28 mouse cellular contexts compared by ENCODE assay signal in the genomic region with DNA sequence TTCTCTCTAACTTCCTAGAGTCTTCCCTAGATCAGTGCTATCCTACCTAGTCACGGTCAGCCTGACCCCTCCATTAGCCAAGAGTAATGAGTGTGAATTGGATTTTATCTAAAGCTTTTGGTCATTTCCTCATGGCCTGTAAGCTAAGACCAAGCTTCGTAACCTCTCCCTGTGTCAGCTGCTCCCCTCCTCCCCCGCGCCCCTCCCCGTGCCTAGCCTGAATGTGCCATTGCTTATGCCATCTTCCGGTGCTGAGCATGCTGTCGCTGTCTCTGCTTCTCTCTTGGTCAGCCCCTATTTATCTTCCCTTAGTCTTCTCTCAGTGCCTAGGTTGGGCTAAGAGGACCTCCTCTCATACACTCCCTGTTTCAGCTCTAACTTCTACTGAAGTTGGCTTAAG. TPM values are rescaled to one million over a fixed set of nuclear protein-coding genes. Genes with fewer than 3 reads are reported as not detected.
DNase-seq lines count a peak whose midpoint lies in the region; ATAC-seq lines count a peak whose summit lies in the region.
"Had no signal": no experiment of that assay in that cellular context is flagged by ENCODE, and none has a peak within 500 bp of the region (broad histone marks: within the 10 kb centered on the region; RNA-seq: fewer than 3 reads in every experiment).

No protein-coding gene starts in this region.

- ATAC-seq in lung, embryonic 16.5 days (ENCODE audit: low read depth), result no peak
- ATAC-seq: forebrain, embryonic 14.5 days; forebrain, postnatal 0 days; hindbrain, postnatal 0 days; Patski had no signal

- H3K9me3 ChIP-seq in lung, embryonic 16.5 days (ENCODE audit: control insufficient read depth, low read length), result no peaks in the 10 kb centered on the region
- H3K9me3 ChIP-seq: embryonic facial prominence, embryonic 12.5 days; embryonic facial prominence, embryonic 15.5 days; G1E; heart, embryonic 10.5 days; heart, embryonic 13.5 days had no signal

- H3K9ac ChIP-seq in lung, embryonic 16.5 days (ENCODE audit: low read length), result no peak overlapping the region
- H3K9ac ChIP-seq: embryonic facial prominence, embryonic 12.5 days; embryonic facial prominence, embryonic 15.5 days; forebrain, postnatal 0 days; heart, embryonic 13.5 days; hindbrain, embryonic 14.5 days had no signal

- 0 out of 2 replicates have a peak, but pooled peaks cover 5% of the 10 kb centered on the region for H3K36me3 ChIP-seq in lung, embryonic 16.5 days (ENCODE audit: control insufficient read depth, insufficient read depth, low read length)

- H3K27ac ChIP-seq in lung, embryonic 16.5 days (ENCODE audit: low read length), result peak overlapping the region; percentile 20; the same call in 1 of the 2 replicates
- H3K27ac ChIP-seq: embryonic facial prominence, embryonic 12.5 days; embryonic facial prominence, embryonic 15.5 days; heart, adult 2 months; heart, embryonic 10.5 days; heart, embryonic 13.5 days; hindbrain, embryonic 14.5 days; hindbrain, postnatal 0 days had no signal

- no peaks in the 10 kb centered on the region for H3K27me3 ChIP-seq in lung, embryonic 16.5 days (ENCODE audit: control insufficient read depth, insufficient read depth, low read depth, low read length)
- H3K27me3 ChIP-seq: CH12.LX; embryonic facial prominence, embryonic 12.5 days; embryonic facial prominence, embryonic 15.5 days; heart, embryonic 13.5 days; Patski had no signal

- DNase-seq in kidney, postnatal 10 days, result peak; percentile 18
- DNase-seq in kidney, adult 18-20 months, result no peak
- no peak for DNase-seq in lung, postnatal 36 days
- peak; percentile 53 for DNase-seq in testis, postnatal 10 days (ENCODE audit: low spot score)
- DNase-seq in testis, postnatal 14 days (ENCODE audit: low spot score), result no peak
- DNase-seq: adrenal gland, postnatal 10 days; adrenal gland, postnatal 36 days; B cell, adult 2 months; cerebellum, adult 11 months; cerebellum, adult 2 months; cerebellum, adult 9-11 months; cerebellum, postnatal 25 days; forebrain, postnatal 0 days; gastrocnemius, postnatal 36 days; heart, adult 2 months; heart, postnatal 14 days; heart, postnatal 4 days had no signal

- 74% methylated on average over 7 of the region's 7 CpGs for WGBS in lung, embryonic 16.5 days

- H3K4me1 ChIP-seq in lung, embryonic 16.5 days (replicated peaks; ENCODE audit: control insufficient read depth, insufficient read depth, low read length), result no peaks in the 10 kb centered on the region
- H3K4me1 ChIP-seq: embryonic facial prominence, embryonic 12.5 days; embryonic facial prominence, embryonic 15.5 days had no signal

- no peak overlapping the region for H3K4me2 ChIP-seq in lung, embryonic 16.5 days (ENCODE audit: low read depth, low read length)
- H3K4me2 ChIP-seq: embryonic facial prominence, embryonic 12.5 days; embryonic facial prominence, embryonic 15.5 days; heart, embryonic 13.5 days; hindbrain, embryonic 14.5 days had no signal

- no peak overlapping the region for H3K4me3 ChIP-seq in lung, embryonic 16.5 days (ENCODE audit: low read length)
- H3K4me3 ChIP-seq: embryonic facial prominence, embryonic 12.5 days; embryonic facial prominence, embryonic 15.5 days; heart, adult 2 months; heart, embryonic 10.5 days; heart, embryonic 13.5 days had no signal

RNA-seq across cellular contexts. Expression of gene Fkbp14, which starts 22.4 kb away (rescaled TPM):
- polyA plus RNA-seq in lung, embryonic 16.5 days (2015; fragmentation: Nextera tagmentation; extraction: Ambion mirVana), result 25.0 and 25.4 TPM in 2 replicates

RNA-seq across cellular contexts. Expression of gene Plekha8, which starts 24.6 kb away (rescaled TPM):
- 6.5 and 7.1 TPM in 2 replicates for polyA plus RNA-seq in lung, embryonic 16.5 days (2015; fragmentation: Nextera tagmentation; extraction: Ambion mirVana)

RNA-seq across cellular contexts. Expression of gene Scrn1, which starts 53.2 kb away (rescaled TPM):
- polyA plus RNA-seq in lung, embryonic 16.5 days (2015; fragmentation: Nextera tagmentation; extraction: Ambion mirVana), result 2.7 TPM in 2 replicates
- polyA plus RNA-seq: G1E had no signal

Comparison
In these comparisons a context has a peak if more than half of its experiments do, and no peak if none do; other contexts are left out.
1. DNase-seq: peak in kidney, postnatal 10 days (single experiment) and testis, postnatal 10 days (single experiment); none in kidney, adult 18-20 months (single experiment), lung, postnatal 36 days (single experiment) and testis, postnatal 14 days (single experiment).